Mouse (Mus musculus) fibroblast of lung, adult 2 months (primary cell): ENCODE data around the gene Orc1.

Experiments used
- DNase-seq: peaks from one replicate; pipeline ENCODE4 v3.0.0-alpha.2; 2011; ENCODE audit warnings: low read depth

Orc1 gene

GRCm38 (mm10) chr4:108635101-108635500 lies 55.9 kb downstream of the Orc1 start:
- no peak for DNase-seq

- DNase-seq, result no peak
Observed at GRCm38 (mm10) chr4:108637721-108638120, 58.5 kb downstream of the Orc1 start.

GRCm38 (mm10) chr4:108638752-108639151 lies 59.5 kb downstream of the Orc1 start:
- no peak for DNase-seq

- DNase-seq, result no peak
Observed at GRCm38 (mm10) chr4:108664407-108664806, 85.2 kb downstream of the Orc1 start.
